ENCODE assay signal across 8 mouse cellular contexts in the genomic region with DNA sequence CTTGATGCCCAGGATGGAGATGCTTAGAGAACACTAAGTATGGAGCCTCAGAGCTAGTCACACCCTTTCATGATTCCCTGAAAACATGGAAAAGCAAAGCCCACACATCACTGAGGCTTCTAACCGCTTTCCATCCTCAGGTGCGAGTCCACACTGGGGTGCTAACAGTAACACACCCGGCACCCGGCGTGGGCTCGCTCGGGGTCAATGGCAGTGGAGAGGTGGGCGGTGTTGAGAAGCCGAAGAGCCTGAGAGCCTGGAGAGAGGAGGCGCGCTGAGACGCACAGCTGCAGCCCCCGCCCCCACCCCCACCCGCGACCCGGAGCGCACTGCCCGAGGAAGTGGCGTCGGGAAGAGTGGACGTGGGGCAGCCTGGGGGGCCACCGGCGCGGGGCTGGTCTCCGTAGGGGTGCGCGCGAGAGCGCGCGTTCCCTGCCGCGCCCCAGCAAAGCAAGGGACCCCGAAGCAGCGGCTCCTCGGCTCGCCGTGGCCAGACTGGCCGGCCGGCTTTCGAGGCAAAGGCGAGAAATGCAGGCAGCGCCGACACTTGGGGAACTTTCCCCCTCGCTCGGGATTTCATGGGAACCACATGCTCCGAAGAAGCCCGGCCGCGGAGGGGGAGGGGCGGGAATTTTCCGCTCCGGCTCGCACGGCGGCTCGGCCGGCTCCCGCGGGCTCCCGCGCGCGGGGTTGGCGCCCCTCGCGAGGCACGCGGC.
DNase-seq lines count a peak whose midpoint lies in the region; ATAC-seq and TF ChIP-seq lines count a peak whose summit lies in the region.

No protein-coding gene starts in this region.

- no peak for TF ChIP-seq EP300 in ES-Bruce4 (IDR thresholded peaks at IDR 0.05; ENCODE audit: insufficient read depth, low read depth, low read length)

- TF ChIP-seq CTCF in ES-Bruce4 (IDR thresholded peaks at IDR 0.05; ENCODE audit: low read depth, low read length) = no peak

- peak overlapping the region; percentile 35 for H3K4me3 ChIP-seq in ES-Bruce4 (ENCODE audit: low read depth, low read length)
- peak overlapping the region; percentile 64 for H3K4me3 ChIP-seq in embryonic facial prominence, embryonic 11.5 days (ENCODE audit: low read depth, low read length)
- peak overlapping the region; percentile 63 for H3K4me3 ChIP-seq in heart, embryonic 15.5 days
- peak overlapping the region; percentile 62 for H3K4me3 ChIP-seq in stomach, embryonic 14.5 days (ENCODE audit: low read depth, low read length)

- H3K4me1 ChIP-seq in ES-Bruce4 (ENCODE audit: control insufficient read depth, insufficient read depth, low read length) = no peaks in the 10 kb centered on the region
- no peaks in the 10 kb centered on the region for H3K4me1 ChIP-seq in embryonic facial prominence, embryonic 11.5 days (ENCODE audit: control insufficient read depth, insufficient read depth, low read length)
- peaks cover 71% of the 10 kb centered on the region for H3K4me1 ChIP-seq in heart, embryonic 15.5 days (replicated peaks)
- H3K4me1 ChIP-seq in stomach, embryonic 14.5 days (ENCODE audit: control insufficient read depth, insufficient read depth, low read length) = no peaks in the 10 kb centered on the region

- DNase-seq in adrenal gland, adult 8-10 months = peak; percentile 41
- peak; percentile 78 for DNase-seq in embryonic facial prominence, embryonic 11.5 days (ENCODE audit: low spot score)
- DNase-seq in layer of hippocampus, postnatal 25 days (ENCODE audit: extremely low spot score in 1 of 2, low spot score in 1 of 2) = peak; percentile 48 to 59
- DNase-seq in lung, postnatal 14 days = peak; percentile 70
- DNase-seq in spleen, adult 18-20 months = no peak

- ATAC-seq in embryonic facial prominence, embryonic 11.5 days (replicated peaks; ENCODE audit: insufficient number of reproducible peaks, low FRiP score, low TSS enrichment, low read depth) = peak; percentile 16; the same call in 1 of the 2 replicates
- 0 out of 2 replicates have a peak, but pooled peaks have one; percentile 3 for ATAC-seq in heart, embryonic 15.5 days (replicated peaks; ENCODE audit: insufficient number of reproducible peaks, insufficient read depth, low FRiP score, low read depth)
- peak; percentile 19; the same call in 1 of the 2 replicates for ATAC-seq in stomach, embryonic 14.5 days (ENCODE audit: insufficient number of reproducible peaks, insufficient read depth, low FRiP score, low read depth)

- H3K27me3 ChIP-seq in ES-Bruce4 (ENCODE audit: control insufficient read depth, insufficient read depth, low read length, poor library complexity, severe bottlenecking) = peaks cover 20% of the 10 kb centered on the region
- peaks cover 13% of the 10 kb centered on the region for H3K27me3 ChIP-seq in embryonic facial prominence, embryonic 11.5 days (ENCODE audit: control insufficient read depth, insufficient read depth, low read length)
- peaks cover 7% of the 10 kb centered on the region for H3K27me3 ChIP-seq in heart, embryonic 15.5 days
- H3K27me3 ChIP-seq in stomach, embryonic 14.5 days (ENCODE audit: control insufficient read depth, insufficient read depth, low read length) = peaks cover 6% of the 10 kb centered on the region; the same call in 1 of the 2 replicates

- WGBS in embryonic facial prominence, embryonic 11.5 days = under 1% methylated on average over 58 of the region's 69 CpGs
- 2% methylated on average over 69 of the region's 69 CpGs for WGBS in heart, embryonic 15.5 days
- WGBS in stomach, embryonic 14.5 days = under 1% methylated on average over 67 of the region's 69 CpGs

- H3K9me3 ChIP-seq in ES-Bruce4 (replicated peaks; ENCODE audit: control insufficient read depth, insufficient read depth, low read length, poor library complexity, severe bottlenecking) = no peaks in the 10 kb centered on the region
- H3K9me3 ChIP-seq in embryonic facial prominence, embryonic 11.5 days (replicated peaks; ENCODE audit: control insufficient read depth, low read length) = no peaks in the 10 kb centered on the region
- no peaks in the 10 kb centered on the region for H3K9me3 ChIP-seq in heart, embryonic 15.5 days (replicated peaks)
- H3K9me3 ChIP-seq in stomach, embryonic 14.5 days (ENCODE audit: control insufficient read depth, low read depth, low read length) = no peaks in the 10 kb centered on the region

- peak overlapping the region; percentile 86 for H3K4me2 ChIP-seq in embryonic facial prominence, embryonic 11.5 days (ENCODE audit: low read depth, low read length)
- peak overlapping the region; percentile 98 for H3K4me2 ChIP-seq in heart, embryonic 15.5 days
- peak overlapping the region; percentile 98 for H3K4me2 ChIP-seq in stomach, embryonic 14.5 days (replicated peaks; ENCODE audit: low read depth, low read length)

- TF ChIP-seq POLR2A in ES-Bruce4 (IDR thresholded peaks at IDR 0.05; ENCODE audit: insufficient read depth, low read length) = no peak

- H3K27ac ChIP-seq in ES-Bruce4 (ENCODE audit: insufficient read depth, low read length) = no peak overlapping the region
- H3K27ac ChIP-seq in embryonic facial prominence, embryonic 11.5 days (replicated peaks; ENCODE audit: low read depth, low read length) = peak overlapping the region; percentile 65
- H3K27ac ChIP-seq in heart, embryonic 15.5 days = peak overlapping the region; percentile 60; the same call in 1 of the 2 replicates
- peak overlapping the region; percentile 76 for H3K27ac ChIP-seq in stomach, embryonic 14.5 days (ENCODE audit: low read length)

- H3K36me3 ChIP-seq in ES-Bruce4 (ENCODE audit: control insufficient read depth, insufficient read depth, low read length, poor library complexity, severe bottlenecking) = no peaks in the 10 kb centered on the region
- H3K36me3 ChIP-seq in embryonic facial prominence, embryonic 11.5 days (replicated peaks; ENCODE audit: control insufficient read depth, insufficient read depth, low read depth, low read length) = no peaks in the 10 kb centered on the region
- H3K36me3 ChIP-seq in heart, embryonic 15.5 days = no peaks in the 10 kb centered on the region
- no peaks in the 10 kb centered on the region for H3K36me3 ChIP-seq in stomach, embryonic 14.5 days (ENCODE audit: control insufficient read depth, insufficient read depth, low read length)

- peak overlapping the region; percentile 70 for H3K9ac ChIP-seq in ES-Bruce4 (ENCODE audit: low read depth, poor library complexity, severe bottlenecking)
- peak overlapping the region; percentile 79 for H3K9ac ChIP-seq in embryonic facial prominence, embryonic 11.5 days (replicated peaks; ENCODE audit: low read length)
- H3K9ac ChIP-seq in heart, embryonic 15.5 days = peak overlapping the region; percentile 70
- peak overlapping the region; percentile 79 for H3K9ac ChIP-seq in stomach, embryonic 14.5 days (replicated peaks; ENCODE audit: low read depth, low read length)

Comparison
In these comparisons a context has a peak if more than half of its experiments do, and no peak if none do; other contexts are left out.
1. DNase-seq: peak in adrenal gland, adult 8-10 months (single experiment), embryonic facial prominence, embryonic 11.5 days (single experiment), layer of hippocampus, postnatal 25 days (2 of 2) and lung, postnatal 14 days (single experiment); none in spleen, adult 18-20 months (0 of 2).
2. Peak in every context shown above with its lines, with median percentiles within 50 percentile points of each other: H3K4me3 ChIP-seq, H3K9ac ChIP-seq, ATAC-seq and H3K4me2 ChIP-seq.